Mouse (Mus musculus): ENCODE measurements at regions not wholly inside any gene's neighbourhood (a gene's known extent, or its start where the extent isn't known, plus 50 kb on each side); places are given as distances from the start of the nearest gene placed in this dataset.

- TF ChIP-seq ZKSCAN1 (IDR thresholded peaks at IDR 0.05; ENCODE audit: borderline replicate concordance, low read depth, low read length) (no peak), SMC3 (IDR thresholded peaks at IDR 0.05; ENCODE audit: low read depth, low read length) (no peak), ZNF384 (IDR thresholded peaks at IDR 0.05; ENCODE audit: low read depth, low read length) (no peak), ZMIZ1 (IDR thresholded peaks at IDR 0.05; ENCODE audit: low read depth, low read length) (no peak), ETS1 (conservative IDR thresholded peaks at IDR 0.05; ENCODE audit: low read depth, low read length) (no peak), USF2 (conservative IDR thresholded peaks at IDR 0.05; ENCODE audit: low read depth, low read length) (no peak), GABPA (IDR thresholded peaks at IDR 0.05; ENCODE audit: insufficient replicate concordance, low read depth, low read length) (no peak), NELFE (IDR thresholded peaks at IDR 0.05; ENCODE audit: low read depth, low read length) (no peak), RCOR1 (conservative IDR thresholded peaks at IDR 0.05; ENCODE audit: low read depth, low read length) (no peak), EP300 (IDR thresholded peaks at IDR 0.05; ENCODE audit: low read length) (no peak), JUN (IDR thresholded peaks at IDR 0.05; ENCODE audit: insufficient read depth, low read depth, low read length) (no peak)
- H3K4me1 ChIP-seq (ENCODE audit: control insufficient read depth in 1 of 2, insufficient read depth in 2 of 2): peaks cover 5 to 13% of the 10 kb centered on the region in 2 experiments; a peak in 3 of 4 replicates
- no peak overlapping the region for H3K4me2 ChIP-seq (ENCODE audit: insufficient read depth, low read depth, poor library complexity, severe bottlenecking)
- no peak for DNase-seq (ENCODE audit: extremely low read depth)
- no peaks in the 10 kb centered on the region for H3K27me3 ChIP-seq (replicated peaks)
- H3K9me3 ChIP-seq (replicated peaks; ENCODE audit: low read length): no peaks in the 10 kb centered on the region
- dilution Hi-C loops (cut with MboI; ENCODE audit: extremely low pct_ligation_motif_present, extremely low pct_unique_long_range_greater_than_20kb, low sequenced_read_pairs): no loop called here
- H3K36me3 ChIP-seq (replicated peaks in 1 of 2; ENCODE audit: control insufficient read depth in 1 of 2, insufficient read depth in 1 of 2, low read length in 1 of 2): no peaks in the 10 kb centered on the region
- no peak overlapping the region for H3K9ac ChIP-seq (ENCODE audit: insufficient read depth, low read depth)
- H3K4me3 ChIP-seq (replicated peaks in 1 of 3; ENCODE audit: low read depth in 2 of 3, low read length in 2 of 3, poor library complexity in 1 of 3): no peak overlapping the region
- H3K27ac ChIP-seq (ENCODE audit: insufficient read depth, low read depth): no peak overlapping the region
- in situ Hi-C loops (cut with MboI; ENCODE audit: low pct_ligation_motif_present, low pct_unique_long_range_greater_than_20kb, low sequenced_read_pairs): no loop called here
- H3K79me2 ChIP-seq (replicated peaks; ENCODE audit: control insufficient read depth, extremely low read depth, insufficient read depth, poor library complexity, severe bottlenecking): no peaks in the 10 kb centered on the region
These were observed 58.8 kb upstream of the Jun start for GRCm38 (mm10) chr4:95110828-95111227.

GRCm38 (mm10) chr4:95117158-95117681 lies 65.2 kb upstream of the Jun start:
- TF ChIP-seq UBTF (IDR thresholded peaks at IDR 0.05; ENCODE audit: low read depth, low read length): no peak
- no peak for TF ChIP-seq USF1 (IDR thresholded peaks at IDR 0.05; ENCODE audit: low read depth, low read length)
- TF ChIP-seq SIN3A (IDR thresholded peaks at IDR 0.05; ENCODE audit: low read length): no peak
- no peak for TF ChIP-seq RCOR1 (conservative IDR thresholded peaks at IDR 0.05; ENCODE audit: low read depth, low read length)
- TF ChIP-seq JUN (IDR thresholded peaks at IDR 0.05; ENCODE audit: insufficient read depth, low read depth, low read length): no peak
- peak; percentile 36; the same call in 1 of the 2 replicates for TF ChIP-seq SMC3 (IDR thresholded peaks at IDR 0.05; ENCODE audit: low read depth, low read length)
- TF ChIP-seq CHD1 (IDR thresholded peaks at IDR 0.05; ENCODE audit: low read depth, low read length): no peak
- no peak for TF ChIP-seq GABPA (IDR thresholded peaks at IDR 0.05; ENCODE audit: insufficient replicate concordance, low read depth, low read length)
- TF ChIP-seq JUND (conservative IDR thresholded peaks at IDR 0.05; ENCODE audit: low read depth, low read length): no peak
- peak; percentile 43 to 55; a peak in 2 of 4 replicates for TF ChIP-seq CTCF (conservative IDR thresholded peaks at IDR 0.05 in 1 of 2, IDR thresholded peaks at IDR 0.05 in 1 of 2; ENCODE audit: low read depth in 2 of 2, low read length in 2 of 2)
- TF ChIP-seq MAZ (IDR thresholded peaks at IDR 0.05; ENCODE audit: low read depth, low read length): no peak
- TF ChIP-seq MAX (IDR thresholded peaks at IDR 0.05; ENCODE audit: low read length): no peak
- TF ChIP-seq RAD21 (IDR thresholded peaks at IDR 0.05; ENCODE audit: low read depth, low read length): peak; percentile 35
- no peak for TF ChIP-seq EP300 (IDR thresholded peaks at IDR 0.05; ENCODE audit: low read length)
- Histone ChIP-seq H3K4me2 (ENCODE audit: insufficient read depth, low read depth, poor library complexity, severe bottlenecking) (no peak overlapping the region), H3K79me2 (replicated peaks; ENCODE audit: control insufficient read depth, extremely low read depth, insufficient read depth, poor library complexity, severe bottlenecking) (no peaks in the 10 kb centered on the region), H3K27me3 (replicated peaks) (no peaks in the 10 kb centered on the region), H3K4me3 (replicated peaks in 1 of 3; ENCODE audit: low read depth in 2 of 3, low read length in 2 of 3, poor library complexity in 1 of 3) (no peak overlapping the region), H3K27ac (ENCODE audit: insufficient read depth, low read depth) (no peak overlapping the region), H3K36me3 (replicated peaks in 1 of 2; ENCODE audit: control insufficient read depth in 1 of 2, insufficient read depth in 1 of 2, low read length in 1 of 2) (no peaks in the 10 kb centered on the region), H3K4me1 (ENCODE audit: control insufficient read depth in 1 of 2, insufficient read depth in 2 of 2) (no peaks in the 10 kb centered on the region), H3K9ac (ENCODE audit: insufficient read depth, low read depth) (no peak overlapping the region), H3K9me3 (replicated peaks; ENCODE audit: low read length) (no peaks in the 10 kb centered on the region)
- dilution Hi-C loops (cut with MboI; ENCODE audit: extremely low pct_ligation_motif_present, extremely low pct_unique_long_range_greater_than_20kb, low sequenced_read_pairs) (no loop called here), in situ Hi-C loops (cut with MboI; ENCODE audit: low pct_ligation_motif_present, low pct_unique_long_range_greater_than_20kb, low sequenced_read_pairs) (no loop called here)
- peak; percentile 21 for DNase-seq (ENCODE audit: extremely low read depth)
